Comparison of ENCODE assay signal across 8 mouse cellular contexts in genomic region chr5:114127374-114128349, GRCm38 (mm10). TPM values are rescaled to one million over a fixed set of nuclear protein-coding genes. Genes with fewer than 3 reads are reported as not detected.
DNase-seq lines count a peak whose midpoint lies in the region; ATAC-seq and TF ChIP-seq lines count a peak whose summit lies in the region.

Alkbh2 (minus strand) TSS chr5:114128218.

- H3K36me3 ChIP-seq in CH12.LX (replicated peaks in 1 of 2; ENCODE audit: control insufficient read depth in 1 of 2, insufficient read depth in 1 of 2, low read length in 1 of 2): peaks cover 31 to 38% of the 10 kb centered on the region in 2 experiments
- H3K36me3 ChIP-seq in forebrain, embryonic 11.5 days (ENCODE audit: control insufficient read depth, insufficient read depth, low read length): peaks cover 2% of the 10 kb centered on the region; the same call in 1 of the 2 replicates
- peaks cover 22% of the 10 kb centered on the region; the same call in 1 of the 2 replicates for H3K36me3 ChIP-seq in heart, embryonic 15.5 days
- H3K36me3 ChIP-seq in liver, embryonic 15.5 days (replicated peaks): peaks cover 10% of the 10 kb centered on the region
- H3K36me3 ChIP-seq in neural tube, embryonic 12.5 days: peaks cover 24% of the 10 kb centered on the region
- H3K36me3 ChIP-seq in testis, adult 2 months (ENCODE audit: control insufficient read depth, insufficient read depth, low read length): no peaks in the 10 kb centered on the region

- WGBS in forebrain, embryonic 11.5 days: under 1% methylated on average over 69 of the region's 69 CpGs
- under 1% methylated on average over 69 of the region's 69 CpGs for WGBS in heart, embryonic 15.5 days
- 2% methylated on average over 69 of the region's 69 CpGs for WGBS in liver, embryonic 15.5 days (ENCODE audit: insufficient replicate concordance)
- under 1% methylated on average over 68 of the region's 69 CpGs for WGBS in neural tube, embryonic 12.5 days

- H3K4me2 ChIP-seq in CH12.LX (ENCODE audit: insufficient read depth, low read depth, poor library complexity, severe bottlenecking): peak within 1 kb of the TSS; percentile 58
- H3K4me2 ChIP-seq in forebrain, embryonic 11.5 days (ENCODE audit: low read depth, low read length, severe bottlenecking): peak within 1 kb of the TSS; percentile 95
- peak within 1 kb of the TSS; percentile 98 for H3K4me2 ChIP-seq in heart, embryonic 15.5 days
- H3K4me2 ChIP-seq in liver, embryonic 15.5 days: peak within 1 kb of the TSS; percentile 99
- peak within 1 kb of the TSS; percentile 95 for H3K4me2 ChIP-seq in neural tube, embryonic 12.5 days (replicated peaks)

- H3K79me2 ChIP-seq in CH12.LX (replicated peaks; ENCODE audit: control insufficient read depth, extremely low read depth, insufficient read depth, poor library complexity, severe bottlenecking): peaks cover 3% of the 10 kb centered on the region

- H3K9me3 ChIP-seq in CH12.LX (replicated peaks; ENCODE audit: low read length): no peaks in the 10 kb centered on the region
- H3K9me3 ChIP-seq in forebrain, embryonic 11.5 days (ENCODE audit: control insufficient read depth, low read length): no peaks in the 10 kb centered on the region
- H3K9me3 ChIP-seq in heart, embryonic 15.5 days (replicated peaks): no peaks in the 10 kb centered on the region
- no peaks in the 10 kb centered on the region for H3K9me3 ChIP-seq in liver, embryonic 15.5 days (replicated peaks)
- no peaks in the 10 kb centered on the region for H3K9me3 ChIP-seq in neural tube, embryonic 12.5 days

- TF ChIP-seq RAD21 in CH12.LX (IDR thresholded peaks at IDR 0.05; ENCODE audit: low read depth, low read length): peak; percentile 24

- TF ChIP-seq CTCF in CH12.LX (conservative IDR thresholded peaks at IDR 0.05 in 1 of 2, IDR thresholded peaks at IDR 0.05 in 1 of 2; ENCODE audit: low read depth in 2 of 2, low read length in 2 of 2): peak; percentile 72 to 89
- TF ChIP-seq CTCF in testis, adult 2 months (IDR thresholded peaks at IDR 0.05; ENCODE audit: control insufficient read depth, insufficient read depth, insufficient replicate concordance, low read depth, low read length): peak; percentile 99

- H3K27me3 ChIP-seq in CH12.LX (replicated peaks): no peaks in the 10 kb centered on the region
- H3K27me3 ChIP-seq in forebrain, embryonic 11.5 days (ENCODE audit: control insufficient read depth, insufficient read depth, low read length): no peaks in the 10 kb centered on the region
- H3K27me3 ChIP-seq in heart, embryonic 15.5 days: no peaks in the 10 kb centered on the region
- no peaks in the 10 kb centered on the region for H3K27me3 ChIP-seq in liver, embryonic 15.5 days
- no peaks in the 10 kb centered on the region for H3K27me3 ChIP-seq in neural tube, embryonic 12.5 days (replicated peaks)
- no peaks in the 10 kb centered on the region for H3K27me3 ChIP-seq in testis, adult 2 months (ENCODE audit: control insufficient read depth, insufficient read depth, low read length)

- dilution Hi-C loops in CH12.LX (cut with MboI; ENCODE audit: extremely low pct_ligation_motif_present, extremely low pct_unique_long_range_greater_than_20kb, low sequenced_read_pairs): no loop called here

- in situ Hi-C loops in CH12.LX (cut with MboI; ENCODE audit: low pct_ligation_motif_present, low pct_unique_long_range_greater_than_20kb, low sequenced_read_pairs): loop anchor here (10.0 kb wide), 1 partner anchor 153 kb away; no protein-coding TSS in a partner anchor

- peak within 1 kb of the TSS; percentile 94 for H3K9ac ChIP-seq in CH12.LX (ENCODE audit: insufficient read depth, low read depth)
- H3K9ac ChIP-seq in forebrain, embryonic 11.5 days (ENCODE audit: low read length): peak within 1 kb of the TSS; percentile 70
- peak within 1 kb of the TSS; percentile 79 for H3K9ac ChIP-seq in heart, embryonic 15.5 days
- H3K9ac ChIP-seq in liver, embryonic 15.5 days: peak within 1 kb of the TSS; percentile 69
- H3K9ac ChIP-seq in neural tube, embryonic 12.5 days: peak within 1 kb of the TSS; percentile 68

- H3K4me1 ChIP-seq in CH12.LX (ENCODE audit: control insufficient read depth in 1 of 2, insufficient read depth in 2 of 2): peaks cover 10 to 38% of the 10 kb centered on the region in 2 experiments; a peak in 3 of 4 replicates
- peaks cover 3% of the 10 kb centered on the region; the same call in 1 of the 2 replicates for H3K4me1 ChIP-seq in forebrain, embryonic 11.5 days (replicated peaks; ENCODE audit: control insufficient read depth, insufficient read depth, low read length)
- peaks cover 28% of the 10 kb centered on the region for H3K4me1 ChIP-seq in heart, embryonic 15.5 days (replicated peaks)
- H3K4me1 ChIP-seq in liver, embryonic 15.5 days (replicated peaks): peaks cover 52% of the 10 kb centered on the region
- peaks cover 15% of the 10 kb centered on the region for H3K4me1 ChIP-seq in neural tube, embryonic 12.5 days
- peaks cover 24% of the 10 kb centered on the region for H3K4me1 ChIP-seq in testis, adult 2 months (ENCODE audit: control insufficient read depth, insufficient read depth, low read length)

- ATAC-seq in forebrain, embryonic 11.5 days (replicated peaks; ENCODE audit: low FRiP score): peak; percentile 47
- peak; percentile 19 for ATAC-seq in heart, embryonic 15.5 days (replicated peaks; ENCODE audit: insufficient number of reproducible peaks, insufficient read depth, low FRiP score, low read depth)
- ATAC-seq in liver, embryonic 15.5 days (ENCODE audit: insufficient read depth): peak; percentile 10; the same call in 1 of the 2 replicates
- peak; percentile 41 for ATAC-seq in neural tube, embryonic 12.5 days (ENCODE audit: low FRiP score, low read depth)

- peak; percentile 84 for DNase-seq in CH12.LX (ENCODE audit: extremely low read depth)
- DNase-seq in c-Kit-positive CD71-positive TER-119-negative erythroid progenitor cells, embryonic 14.5 days (ENCODE audit: low read depth): peak; percentile 64
- DNase-seq in forebrain, embryonic 11.5 days (ENCODE audit: low spot score): peak; percentile 96
- DNase-seq in kidney, postnatal 14 days: peak; percentile 85

- peak within 1 kb of the TSS; percentile 72 to 84 (median 77) for H3K4me3 ChIP-seq in CH12.LX (replicated peaks in 1 of 3; ENCODE audit: low read depth in 2 of 3, low read length in 2 of 3, poor library complexity in 1 of 3)
- H3K4me3 ChIP-seq in forebrain, embryonic 11.5 days (ENCODE audit: low read depth, low read length): peak within 1 kb of the TSS; percentile 57
- H3K4me3 ChIP-seq in heart, embryonic 15.5 days: peak within 1 kb of the TSS; percentile 76
- H3K4me3 ChIP-seq in liver, embryonic 15.5 days (replicated peaks): peak within 1 kb of the TSS; percentile 69
- peak within 1 kb of the TSS; percentile 55 for H3K4me3 ChIP-seq in neural tube, embryonic 12.5 days
- peak within 1 kb of the TSS; percentile 85 for H3K4me3 ChIP-seq in testis, adult 2 months (ENCODE audit: control insufficient read depth, low read depth, low read length)

- H3K27ac ChIP-seq in CH12.LX (ENCODE audit: insufficient read depth, low read depth): peak within 1 kb of the TSS; percentile 96
- peak within 1 kb of the TSS; percentile 72 for H3K27ac ChIP-seq in forebrain, embryonic 11.5 days (ENCODE audit: low read depth, low read length)
- H3K27ac ChIP-seq in heart, embryonic 15.5 days: peak within 1 kb of the TSS; percentile 94
- peak within 1 kb of the TSS; percentile 73 for H3K27ac ChIP-seq in liver, embryonic 15.5 days (replicated peaks)
- peak within 1 kb of the TSS; percentile 21 for H3K27ac ChIP-seq in neural tube, embryonic 12.5 days
- peak within 1 kb of the TSS; percentile 65 for H3K27ac ChIP-seq in testis, adult 2 months (ENCODE audit: control insufficient read depth, insufficient read depth, low read depth, low read length)

- TF ChIP-seq POLR2A in CH12.LX (IDR thresholded peaks at IDR 0.05; ENCODE audit: low read depth, low read length): peak; percentile 80
- no peak; the same call in 1 of the 2 replicates for TF ChIP-seq POLR2A in testis, adult 2 months (IDR thresholded peaks at IDR 0.05; ENCODE audit: control insufficient read depth, low read depth, low read length)

- no peak for TF ChIP-seq EP300 in CH12.LX (IDR thresholded peaks at IDR 0.05; ENCODE audit: low read length)

TF ChIP-seq in CH12.LX, 34 proteins besides CTCF, POLR2A, EP300 and RAD21 (continues in another document):
- TF ChIP-seq POLR2AphosphoS2 (IDR thresholded peaks at IDR 0.05; ENCODE audit: low read depth, low read length) (peak; percentile 42; the same call in 1 of the 2 replicates), JUN (IDR thresholded peaks at IDR 0.05; ENCODE audit: insufficient read depth, low read depth, low read length) (no peak), ZMIZ1 (IDR thresholded peaks at IDR 0.05; ENCODE audit: low read depth, low read length) (peak; percentile 63), PAX5 (IDR thresholded peaks at IDR 0.05; ENCODE audit: low read length) (no peak), ZNF384 (IDR thresholded peaks at IDR 0.05; ENCODE audit: low read depth, low read length) (no peak), IRF4 (IDR thresholded peaks at IDR 0.05; ENCODE audit: low read depth, low read length) (peak; percentile 75), HCFC1 (IDR thresholded peaks at IDR 0.05; ENCODE audit: low read depth, low read length) (peak; percentile 60), JUND (conservative IDR thresholded peaks at IDR 0.05; ENCODE audit: low read depth, low read length) (no peak), MXI1 (IDR thresholded peaks at IDR 0.05; ENCODE audit: low read depth, low read length) (peak; percentile 65), USF1 (IDR thresholded peaks at IDR 0.05; ENCODE audit: low read depth, low read length) (no peak), E2F4 (IDR thresholded peaks at IDR 0.05; ENCODE audit: insufficient replicate concordance, low read depth, low read length) (no peak), SMC3 (IDR thresholded peaks at IDR 0.05; ENCODE audit: low read depth, low read length) (peak; percentile 65), ETS1 (conservative IDR thresholded peaks at IDR 0.05; ENCODE audit: low read depth, low read length) (0 out of 2 replicates have a peak, but pooled peaks have one; percentile 11), SIN3A (IDR thresholded peaks at IDR 0.05; ENCODE audit: low read length) (peak; percentile 81; the same call in 1 of the 2 replicates), UBTF (IDR thresholded peaks at IDR 0.05; ENCODE audit: low read depth, low read length) (no peak), RCOR1 (conservative IDR thresholded peaks at IDR 0.05; ENCODE audit: low read depth, low read length) (no peak)

RNA-seq across cellular contexts. Expression of gene Alkbh2, which starts in this region (rescaled TPM):
- total RNA-seq in CH12.LX (2012; rRNA removed) (35.0 and 35.7 TPM in 2 replicates), CH12.LX (2014; rRNA removed) (34.4 TPM in 2 replicates)
- polyA plus RNA-seq in CH12.LX (2012; ENCODE audit: insufficient read length, low read depth): 39.3 and 41.4 TPM in 2 replicates
- polyA plus RNA-seq in forebrain, embryonic 11.5 days (2014; fragmentation: Nextera tagmentation; extraction: Ambion mirVana): 12.6 and 12.9 TPM in 2 replicates
- 7.8 and 7.9 TPM in 2 replicates for polyA plus RNA-seq in heart, embryonic 15.5 days (2015; fragmentation: Nextera tagmentation; extraction: Ambion mirVana)
- 3.1 and 4.1 TPM in 2 replicates for polyA plus RNA-seq in liver, embryonic 15.5 days (2015; fragmentation: Nextera tagmentation; extraction: Ambion mirVana)
- 10.7 and 10.9 TPM in 2 replicates for polyA plus RNA-seq in neural tube, embryonic 12.5 days (2016; fragmentation: Nextera tagmentation; extraction: Ambion mirVana)
- 2.2 and 3.1 TPM in 2 replicates for polyA plus RNA-seq in testis, adult 2 months (2012; rRNA removed)

Comparison
In these comparisons a context has a peak if more than half of its experiments do, and no peak if none do; other contexts are left out.
1. Peak in every context shown above with its lines: DNase-seq, ATAC-seq, H3K4me3 ChIP-seq and H3K27ac ChIP-seq.
2. H3K27ac ChIP-seq: peak in every context shown above with its lines; median percentile 96 in CH12.LX; 94 in heart, embryonic 15.5 days; 73 in liver, embryonic 15.5 days; 72 in forebrain, embryonic 11.5 days; 65 in testis, adult 2 months; 21 in neural tube, embryonic 12.5 days.